Mouse (Mus musculus) E14TG2a.4 (cell line): ENCODE measurements around the gene Jpt2.

Experiments used
- CTCF ChIP-seq: conservative IDR thresholded peaks from 2 replicates; pipeline ENCODE4 v1.5.1; 2014; ENCODE audit warnings: low read length
- NANOG ChIP-seq: IDR thresholded peaks from 2 replicates; pipeline ENCODE4 v1.6.1; 2014; ENCODE audit warnings: borderline replicate concordance, low read length, mixed read lengths

- TF ChIP-seq CTCF (no peak), NANOG (no peak)
Measured at GRCm38 (mm10) chr17:24900014-24900413, 60.5 kb downstream of the Jpt2 start.
